Mouse (Mus musculus) kidney, embryonic 15.5 days (tissue): ENCODE data around the gene Rapsn. TPM values are rescaled to one million over a fixed set of nuclear protein-coding genes. Genes with fewer than 3 reads are reported as not detected.

Experiments used
- ATAC-seq: fragments of 200-750 bp; cut with Nextera tagmentation; replicated peaks from 2 replicates; pipeline ENCODE4 v1.8.0; 2017; ENCODE audit warnings: moderate TSS enrichment; ENCODE audit not compliant: low FRiP score
- H3K27ac ChIP-seq: fragments of 300-500 bp; sonication (generic); 2 replicates; pipeline ENCODE4 v1.5.1; 2015; ENCODE audit warnings: mild to moderate bottlenecking, inconsistent platforms
- H3K27me3 ChIP-seq: fragments of 300-500 bp; sonication (generic); 2 replicates; pipeline ENCODE4 v1.6.1; 2015; ENCODE audit warnings: inconsistent platforms
- H3K36me3 ChIP-seq: fragments of 300-500 bp; sonication (generic); 2 replicates; pipeline ENCODE4 v1.6.1; 2015; ENCODE audit warnings: inconsistent platforms
- H3K4me1 ChIP-seq: fragments of 300-500 bp; sonication (generic); 2 replicates; pipeline ENCODE4 v1.6.1; 2015; ENCODE audit warnings: inconsistent platforms
- H3K4me2 ChIP-seq: fragments of 300-500 bp; sonication (generic); 2 replicates; pipeline ENCODE4 v1.6.1; 2015; ENCODE audit warnings: moderate library complexity, mild to moderate bottlenecking, inconsistent platforms
- H3K4me3 ChIP-seq: fragments of 300-500 bp; sonication (generic); replicated peaks from 2 replicates; pipeline ENCODE4 v1.5.1; 2015; ENCODE audit warnings: mild to moderate bottlenecking, inconsistent platforms
- H3K9ac ChIP-seq: fragments of 300-500 bp; sonication (generic); 2 replicates; pipeline ENCODE4 v1.6.1; 2015; ENCODE audit warnings: mild to moderate bottlenecking, inconsistent platforms
- H3K9me3 ChIP-seq: fragments of 300-500 bp; sonication (generic); replicated peaks from 2 replicates; pipeline ENCODE4 v1.6.1; 2016; ENCODE audit warnings: inconsistent platforms
- WGBS: fragments of 180-500 bp; shearing (Covaris S2); methylation state at CpG from one replicate; pipeline ENCODE4 v1.1.7; 2015; ENCODE audit warnings: mixed read lengths; 5-methylcytosine and 5-hydroxymethylcytosine counted together
- polyA plus RNA-seq: library from polyadenylated mRNA; unstranded; fragments of >200 nt; fragmentation: Nextera tagmentation; extraction: Ambion mirVana; gene quantifications from 2 replicates; pipeline ENCODE4 v1.2.1, GENCODE M21; 2015

Gene Rapsn
- polyA plus RNA-seq, 1 experiment from 2014 or later, result 2.7 TPM

DNA sequence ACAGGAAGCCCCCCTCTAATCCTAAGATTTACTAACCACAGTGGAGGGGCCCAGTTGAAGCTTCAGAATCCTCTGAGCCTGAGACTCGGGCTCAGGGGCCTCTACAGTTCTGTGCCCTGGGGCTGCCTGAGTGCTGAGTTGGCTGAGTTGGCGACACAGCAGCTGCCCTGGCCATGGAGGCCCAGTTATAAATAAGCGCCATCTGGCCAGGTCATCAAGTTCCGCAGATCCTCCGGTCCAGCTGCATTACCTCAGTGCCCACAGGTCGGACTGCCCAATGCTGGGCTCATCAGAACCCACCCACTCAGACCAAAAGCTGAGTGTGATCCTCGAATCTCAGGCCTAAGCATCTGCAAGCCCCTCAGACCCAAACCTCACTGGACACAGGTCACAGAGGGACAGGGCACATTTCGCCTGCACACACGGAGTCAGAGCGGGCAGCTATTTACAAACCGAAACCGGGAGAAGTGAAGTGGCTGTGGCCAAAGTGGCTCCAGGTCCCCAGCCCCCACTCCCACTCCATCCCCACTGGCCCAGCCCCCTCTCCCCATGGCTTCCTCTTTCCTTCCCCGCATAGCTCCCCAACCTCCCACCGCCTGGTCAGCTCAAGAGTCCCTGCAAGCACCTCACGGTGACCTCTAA is 48.9 kb downstream of the Rapsn start:
- Histone ChIP-seq H3K27ac (no peak overlapping the region), H3K4me3 (no peak overlapping the region), H3K9me3 (no peaks in the 10 kb centered on the region), H3K4me2 (no peak overlapping the region), H3K4me1 (peaks cover 5% of the 10 kb centered on the region), H3K9ac (no peak overlapping the region), H3K36me3 (no peaks in the 10 kb centered on the region), H3K27me3 (no peaks in the 10 kb centered on the region)
- WGBS, result 77% methylated on average over 15 of the region's 15 CpGs
- ATAC-seq, result no peak

DNA sequence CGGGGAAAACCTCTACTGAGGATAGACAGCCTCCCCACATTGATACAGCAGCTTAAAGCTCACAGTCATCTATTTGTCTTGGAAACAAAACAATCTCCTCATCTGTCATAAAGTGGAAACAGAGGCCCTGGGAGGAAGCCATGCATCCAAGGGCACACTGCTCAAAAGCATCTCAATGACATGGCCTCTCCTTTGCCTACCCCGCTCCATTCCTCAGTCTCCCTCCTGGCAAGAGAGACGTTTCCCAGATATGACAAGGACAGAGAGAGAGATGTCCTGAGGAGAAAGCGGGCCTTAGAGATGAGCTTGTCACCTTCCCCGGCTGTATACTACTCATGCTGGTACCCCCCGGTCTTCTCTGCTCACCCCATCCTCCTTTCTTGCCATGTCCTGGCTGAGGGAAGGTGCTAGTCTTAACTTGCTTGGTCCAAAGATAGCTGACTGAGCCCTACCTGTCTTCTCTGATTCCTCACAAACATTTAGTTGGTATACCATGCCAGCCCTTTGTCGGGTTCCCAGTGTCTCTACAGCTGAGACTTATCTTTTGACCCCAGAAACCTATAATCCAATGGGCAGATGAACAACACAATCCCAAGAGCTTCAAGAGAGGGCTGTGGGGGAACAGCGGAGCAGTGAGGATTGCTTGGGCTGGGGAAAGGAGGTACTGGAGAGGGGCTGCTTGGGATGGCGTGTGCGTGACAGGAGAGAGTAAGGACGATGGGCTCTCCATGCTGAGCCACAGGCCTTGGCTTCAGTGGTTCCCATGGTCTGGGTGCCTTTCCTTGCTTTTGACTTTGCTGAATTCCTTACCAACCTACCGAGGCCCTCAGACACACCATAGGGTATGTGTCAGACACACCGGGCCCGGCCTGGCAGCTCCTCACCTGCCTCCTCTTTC is 50.3 kb downstream of the Rapsn start:
- no peaks in the 10 kb centered on the region for H3K9me3 ChIP-seq
- H3K4me1 ChIP-seq, result peaks cover 5% of the 10 kb centered on the region; the same call in 1 of the 2 replicates
- H3K9ac ChIP-seq, result no peak overlapping the region
- no peaks in the 10 kb centered on the region for H3K36me3 ChIP-seq
- no peak overlapping the region for H3K27ac ChIP-seq
- no peak overlapping the region for H3K4me2 ChIP-seq
- H3K27me3 ChIP-seq, result no peaks in the 10 kb centered on the region
- WGBS, result 91% methylated on average over 14 of the region's 14 CpGs
- no peak for ATAC-seq
- no peak overlapping the region for H3K4me3 ChIP-seq

DNA sequence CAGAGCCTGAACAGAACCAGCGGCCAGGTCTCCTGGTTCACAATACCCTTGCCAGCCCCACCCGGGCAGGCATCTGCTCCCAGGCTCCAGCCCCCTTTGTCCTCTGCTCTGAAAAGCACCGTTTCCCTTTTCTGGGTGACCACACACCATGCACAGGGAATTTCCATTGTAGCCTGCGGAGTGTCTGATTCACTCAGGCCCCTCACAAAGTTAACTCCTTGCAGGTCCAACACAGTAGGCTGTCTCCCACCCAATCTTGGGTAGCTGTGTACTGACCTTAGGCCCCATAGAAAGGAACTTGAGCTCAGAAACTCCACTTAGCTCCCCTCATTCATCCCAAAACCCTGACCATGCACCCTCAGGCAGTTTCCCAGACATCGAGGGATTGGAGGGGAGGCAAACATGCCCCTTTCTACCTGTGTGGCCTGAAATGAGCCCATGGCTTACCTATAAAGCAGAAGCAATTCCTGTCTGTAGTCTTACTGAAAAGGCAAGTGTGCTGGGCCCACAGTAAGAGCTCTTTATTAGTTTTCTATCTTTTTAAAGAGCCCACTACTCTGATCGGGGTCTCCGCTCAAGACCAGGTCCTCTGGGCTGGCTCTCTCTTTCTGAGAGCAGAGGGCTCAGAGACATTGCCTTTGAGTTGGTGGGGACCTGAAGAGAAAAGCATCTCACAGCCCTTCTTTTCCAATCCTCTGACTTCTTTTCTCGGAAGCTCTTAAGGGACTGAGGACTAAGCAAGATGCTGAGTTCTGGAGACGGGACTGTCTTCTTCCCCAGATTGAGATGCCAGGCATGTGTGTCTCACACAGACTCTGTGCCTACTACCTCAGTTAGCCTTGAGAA is 51.2 kb downstream of the Rapsn start:
- WGBS, result 73% methylated on average over 9 of the region's 9 CpGs

DNA sequence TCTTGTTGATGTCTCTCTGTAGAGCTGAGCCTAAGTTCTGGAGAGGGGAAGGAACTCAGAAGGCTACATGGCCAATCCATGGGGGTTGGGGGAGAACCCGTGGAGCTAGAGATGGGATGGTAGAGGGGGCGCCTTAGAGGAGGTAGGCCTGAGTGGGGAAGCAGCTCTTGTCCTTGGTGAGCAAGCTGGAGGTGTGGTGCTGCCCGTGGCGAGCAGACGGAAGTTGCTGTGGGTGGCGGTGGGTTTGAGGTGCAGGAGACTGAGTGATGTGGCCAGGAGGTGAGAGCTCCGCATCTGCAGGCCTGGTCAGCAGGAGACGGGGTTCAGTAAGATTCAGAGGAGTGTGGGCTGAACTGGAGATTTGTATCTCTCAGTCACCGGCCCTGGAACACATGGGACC is 52.0 kb downstream of the Rapsn start:
- no peak for ATAC-seq
- H3K9me3 ChIP-seq, result no peaks in the 10 kb centered on the region
- H3K4me2 ChIP-seq, result no peak overlapping the region
- no peak overlapping the region for H3K4me3 ChIP-seq
- no peaks in the 10 kb centered on the region for H3K27me3 ChIP-seq
- no peak overlapping the region for H3K9ac ChIP-seq
- H3K4me1 ChIP-seq, result peaks cover 5% of the 10 kb centered on the region; the same call in 1 of the 2 replicates
- WGBS, result 86% methylated on average over 9 of the region's 9 CpGs
- H3K36me3 ChIP-seq, result no peaks in the 10 kb centered on the region
- H3K27ac ChIP-seq, result no peak overlapping the region

More for the DNA sequence above, 51.2 kb downstream of the Rapsn start:
- H3K36me3 ChIP-seq, result no peaks in the 10 kb centered on the region
- no peak overlapping the region for H3K4me3 ChIP-seq
- H3K9me3 ChIP-seq, result no peaks in the 10 kb centered on the region
- no peak for ATAC-seq
- peaks cover 5% of the 10 kb centered on the region; the same call in 1 of the 2 replicates for H3K4me1 ChIP-seq
- H3K4me2 ChIP-seq, result no peak overlapping the region
- no peaks in the 10 kb centered on the region for H3K27me3 ChIP-seq
- H3K9ac ChIP-seq, result no peak overlapping the region
- no peak overlapping the region for H3K27ac ChIP-seq

DNA sequence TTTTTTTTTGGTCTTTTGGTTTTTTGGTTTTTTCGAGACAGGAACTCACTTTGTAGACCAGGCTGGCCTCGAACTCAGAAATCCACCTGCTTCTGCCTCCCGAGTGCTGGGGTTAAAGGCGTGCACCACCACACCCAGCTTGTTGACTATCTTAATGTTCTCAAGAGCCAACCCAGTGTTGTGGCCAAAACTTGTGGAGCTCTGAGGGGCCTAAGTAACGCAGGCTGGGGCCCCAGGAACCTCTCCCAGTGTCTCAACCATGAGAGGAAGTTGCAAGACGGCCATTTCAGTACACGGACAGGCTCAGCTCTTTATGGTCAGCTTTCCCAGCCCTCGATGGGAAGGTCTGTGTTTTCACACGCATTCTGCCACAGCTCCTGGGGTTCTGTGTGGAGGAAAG is 53.6 kb downstream of the Rapsn start:
- Histone ChIP-seq H3K36me3 (no peaks in the 10 kb centered on the region), H3K4me3 (no peak overlapping the region), H3K27ac (no peak overlapping the region), H3K9me3 (no peaks in the 10 kb centered on the region), H3K4me1 (no peaks in the 10 kb centered on the region; the same call in 1 of the 2 replicates), H3K27me3 (no peaks in the 10 kb centered on the region), H3K9ac (no peak overlapping the region), H3K4me2 (no peak overlapping the region)
- ATAC-seq, result no peak
- 83% methylated on average over 9 of the region's 9 CpGs for WGBS

DNA sequence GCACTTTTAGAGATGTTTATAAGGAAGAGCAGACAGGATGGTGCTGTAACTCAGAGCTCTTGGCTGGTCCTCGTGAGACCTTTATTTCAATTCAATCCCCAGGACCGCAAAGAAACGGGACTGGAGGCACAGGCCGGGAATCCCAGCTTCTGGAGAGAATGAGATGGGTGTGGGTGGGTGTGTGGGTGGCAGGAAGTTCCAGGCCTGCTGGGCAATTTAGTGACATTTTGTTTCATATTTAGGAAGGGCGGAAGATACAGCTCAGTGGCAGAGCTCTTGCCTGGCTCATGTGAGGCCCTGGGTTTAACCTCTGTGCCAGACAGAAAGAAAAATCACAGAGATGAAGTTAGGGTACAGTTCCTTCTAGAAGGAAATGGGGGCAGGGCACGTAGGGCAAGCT is 54.8 kb downstream of the Rapsn start:
- Histone ChIP-seq H3K4me2 (no peak overlapping the region), H3K36me3 (no peaks in the 10 kb centered on the region), H3K4me3 (no peak overlapping the region), H3K9me3 (no peaks in the 10 kb centered on the region), H3K4me1 (no peaks in the 10 kb centered on the region), H3K9ac (no peak overlapping the region), H3K27me3 (no peaks in the 10 kb centered on the region), H3K27ac (no peak overlapping the region)
- WGBS, result 75% methylated on average over 6 of the region's 6 CpGs
- ATAC-seq, result no peak

DNA sequence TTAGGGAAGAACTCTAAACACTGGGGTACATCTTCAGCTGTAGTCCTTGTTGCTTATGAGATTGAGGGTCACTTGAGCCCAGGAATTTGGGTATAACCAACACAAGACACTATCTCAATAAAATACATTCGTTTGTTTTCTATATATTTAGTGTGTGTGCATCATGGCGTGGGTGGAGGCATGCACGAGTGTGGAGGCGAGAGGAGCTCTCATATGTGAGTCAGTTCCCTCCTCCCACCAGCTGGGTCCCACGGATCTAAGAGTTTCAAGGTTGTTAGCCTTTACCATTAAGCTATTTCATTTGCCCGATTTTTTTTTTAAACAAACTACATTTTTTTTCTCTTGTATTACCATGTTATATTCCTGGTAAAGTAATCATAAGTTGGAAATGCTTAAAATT is 55.4 kb downstream of the Rapsn start:
- ATAC-seq, result no peak
- Histone ChIP-seq H3K27me3 (no peaks in the 10 kb centered on the region), H3K9ac (no peak overlapping the region), H3K4me3 (no peak overlapping the region), H3K4me1 (no peaks in the 10 kb centered on the region), H3K36me3 (no peaks in the 10 kb centered on the region), H3K27ac (no peak overlapping the region), H3K9me3 (no peaks in the 10 kb centered on the region), H3K4me2 (no peak overlapping the region)
- WGBS, result 73% methylated on average over 6 of the region's 6 CpGs

Other genes starting within 250 kb of the Rapsn start
- gene Mtch2, start 188.5 kb upstream of the Rapsn start, polyA plus RNA-seq, result 208 and 225 TPM in 2 replicates
- gene C1qtnf4, start 149.8 kb upstream of the Rapsn start, polyA plus RNA-seq, result 9.0 and 9.2 TPM in 2 replicates
- gene Kbtbd4, start 130.9 kb upstream of the Rapsn start, polyA plus RNA-seq, result 39.2 and 42.4 TPM in 2 replicates
- gene Ndufs3, start 130.8 kb upstream of the Rapsn start, polyA plus RNA-seq, result 232 and 236 TPM in 2 replicates
- 104 and 107 TPM in 2 replicates for gene Celf1, start 95.2 kb upstream of the Rapsn start, polyA plus RNA-seq
- 307 and 315 TPM in 2 replicates for gene Psmc3, start 18.4 kb downstream of the Rapsn start, polyA plus RNA-seq
- 41.2 and 48.5 TPM in 2 replicates for gene Slc39a13, start 34.8 kb downstream of the Rapsn start, polyA plus RNA-seq
- 4.7 and 5.4 TPM in 2 replicates for gene Spi1, start 46.8 kb downstream of the Rapsn start, polyA plus RNA-seq
- 0.10 and 0.13 TPM in 2 replicates for gene Mybpc3, start 82.5 kb downstream of the Rapsn start, polyA plus RNA-seq
- gene Madd, start 148.2 kb downstream of the Rapsn start, polyA plus RNA-seq, result 6.8 and 10.1 TPM in 2 replicates
- gene Nr1h3, start 167.2 kb downstream of the Rapsn start, polyA plus RNA-seq, result 2.2 and 3.3 TPM in 2 replicates
- 27.1 and 27.3 TPM in 2 replicates for gene Acp2, start 167.3 kb downstream of the Rapsn start, polyA plus RNA-seq
- gene Ddb2, start 201.4 kb downstream of the Rapsn start, polyA plus RNA-seq, result 16.2 and 17.0 TPM in 2 replicates
- 39.9 and 40.3 TPM in 2 replicates for gene Pacsin3, start 220.3 kb downstream of the Rapsn start, polyA plus RNA-seq
- 86.6 and 92.2 TPM in 2 replicates for gene Arfgap2, start 229.4 kb downstream of the Rapsn start, polyA plus RNA-seq